Mouse (Mus musculus) embryo, embryonic 11.5 days (tissue): Measurements from ENCODE around the gene Hbq1b.

ENCODE experiments used
- DNase-seq: peaks from one replicate; pipeline ENCODE4 v3.0.0-alpha.2; 2012; ENCODE audit warnings: low read depth, low spot score

Gene Hbq1b

DNA sequence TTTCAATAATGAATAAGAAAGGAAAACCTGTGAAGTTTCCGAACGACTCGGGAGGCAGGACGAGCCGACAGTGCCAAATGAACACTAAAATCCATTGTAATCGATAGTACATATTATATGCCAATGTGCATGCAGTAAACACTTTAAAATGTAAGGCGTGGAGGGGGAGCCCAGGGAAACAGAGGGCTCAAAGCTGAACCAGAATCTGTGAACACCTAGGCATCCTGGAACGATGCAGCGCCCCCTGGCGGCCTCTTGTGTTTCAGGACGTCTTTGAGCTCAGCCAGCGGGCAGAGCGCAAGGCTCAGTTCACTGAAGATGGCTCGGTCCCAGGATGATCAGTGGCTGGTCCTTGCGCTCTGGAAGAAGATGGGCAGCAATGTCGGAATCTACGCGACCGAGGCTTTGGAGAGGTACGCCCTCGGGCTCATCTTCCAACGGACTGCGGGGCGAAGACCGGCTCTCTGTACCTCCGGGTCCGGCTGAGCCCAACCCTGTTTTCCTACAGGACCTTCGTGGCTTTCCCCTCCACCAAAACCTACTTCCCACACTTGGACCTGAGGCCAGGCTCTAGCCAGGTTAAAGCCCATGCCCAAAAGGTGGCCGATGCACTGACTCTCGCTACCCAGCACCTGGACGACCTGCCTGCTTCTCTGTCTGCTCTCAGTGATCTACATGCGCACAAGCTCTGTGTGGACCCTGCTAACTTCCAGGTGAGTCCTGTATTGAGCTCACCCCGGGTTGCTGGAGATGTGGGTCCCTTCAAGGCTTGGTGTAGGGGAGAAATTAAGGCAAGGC lies at the start of gene Hbq1b:
Gene Hbq1b, plus strand, starts transcription at position 271 of the 798 bp plus-strand sequence.
- peak; percentile 51 for DNase-seq

- no peak for DNase-seq
Measured at GRCm38 (mm10) chr11:32237411-32237795, 49.4 kb upstream of the Hbq1b start.

DNA sequence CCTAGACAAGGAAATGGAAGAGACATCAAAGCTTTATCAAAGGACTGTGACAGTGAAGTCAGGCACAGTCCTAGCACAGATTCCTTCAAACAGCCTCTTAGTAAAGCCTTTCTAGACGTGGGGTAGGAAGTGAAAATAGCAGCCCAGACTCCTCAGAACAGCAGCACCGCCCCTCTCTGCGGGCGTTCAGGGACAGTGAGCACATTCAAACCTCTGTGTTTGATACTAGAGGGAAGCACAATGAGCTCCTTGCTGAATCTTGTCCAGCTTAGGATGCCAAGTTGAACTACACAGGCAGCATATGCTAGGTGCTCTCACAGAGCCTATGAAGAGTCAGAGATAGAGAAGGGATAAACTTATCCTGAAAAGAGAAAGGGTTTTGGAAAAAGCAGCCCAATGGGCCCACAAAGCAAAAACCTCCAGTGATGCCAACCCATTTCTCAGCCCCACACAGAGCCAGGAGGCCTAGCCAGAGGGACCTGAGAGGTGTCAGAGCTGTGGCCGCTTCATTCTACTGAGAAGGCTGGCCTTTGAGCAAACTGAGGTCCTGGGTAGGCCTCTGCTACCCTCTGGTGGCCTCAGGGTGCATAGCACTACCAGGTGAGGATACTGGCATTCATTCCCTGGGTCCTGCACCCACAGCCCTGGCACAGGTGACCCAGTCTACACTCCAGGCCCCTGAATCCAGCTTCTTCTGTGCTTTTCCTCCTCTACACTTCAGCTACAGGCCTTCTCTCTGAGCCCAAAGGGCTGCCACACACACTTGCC lies 48.5 kb upstream of the Hbq1b start:
- DNase-seq, result no peak

- DNase-seq, result no peak
Measured at GRCm38 (mm10) chr11:32241391-32241790, 45.4 kb upstream of the Hbq1b start.

DNA sequence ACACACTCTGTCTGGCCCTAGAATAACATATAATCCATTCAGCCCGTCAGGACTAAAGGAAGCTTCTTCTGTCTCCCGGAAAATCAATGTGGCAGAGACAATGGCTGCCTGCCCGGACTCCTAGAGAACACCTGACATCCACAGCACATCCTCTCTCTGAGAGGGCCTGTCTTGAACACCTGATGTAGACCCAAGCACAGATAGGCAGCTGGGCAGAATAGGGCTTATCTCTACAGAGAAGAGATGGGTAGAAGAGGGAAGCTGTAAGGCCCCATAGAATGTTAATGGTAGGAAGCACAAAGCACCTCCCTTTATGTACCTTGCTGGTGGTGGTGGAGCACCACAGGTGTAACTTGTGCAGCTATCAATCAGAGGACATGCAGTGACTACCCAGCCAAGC lies 44.6 kb upstream of the Hbq1b start:
- no peak for DNase-seq

GRCm38 (mm10) chr11:32243205-32243955 lies 43.4 kb upstream of the Hbq1b start:
- no peak for DNase-seq

DNA sequence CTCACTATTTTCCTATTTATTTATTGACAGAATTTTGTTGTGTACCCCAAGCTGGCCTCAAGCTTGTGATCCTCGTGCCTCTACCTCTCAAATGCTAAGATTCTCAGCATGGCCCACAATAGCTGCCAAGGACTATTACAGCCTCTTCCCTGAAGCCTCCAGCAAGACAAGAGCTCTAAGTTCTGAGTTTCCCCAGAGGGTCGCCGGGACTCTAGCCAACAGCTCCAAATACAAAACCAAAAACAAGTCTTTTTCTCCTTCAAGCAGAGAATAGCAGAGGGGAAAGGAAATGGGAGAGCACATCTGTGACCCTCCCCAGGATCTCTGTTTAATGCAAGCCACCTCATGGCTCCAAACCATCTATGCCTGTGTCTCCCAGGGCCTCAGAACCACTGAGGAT lies 42.7 kb upstream of the Hbq1b start:
- no peak for DNase-seq

DNA sequence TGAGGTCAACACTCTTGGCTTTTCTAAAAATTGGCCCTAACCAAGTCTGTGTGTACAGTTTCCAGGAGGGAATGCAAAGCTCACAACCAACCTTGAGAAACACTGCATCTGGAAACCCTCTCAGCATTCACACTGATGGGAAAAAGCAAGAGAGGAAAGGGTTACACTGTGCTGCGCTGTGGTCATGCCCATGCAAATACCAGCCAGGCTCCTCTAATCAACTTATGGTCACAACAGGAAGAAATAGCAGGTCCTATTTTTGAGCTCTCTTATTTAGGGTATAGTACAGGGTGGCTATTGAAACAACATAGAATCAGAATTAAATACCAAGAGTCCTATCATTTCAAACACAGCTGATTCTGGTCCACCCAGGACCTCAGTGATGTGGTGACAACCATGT lies 42.1 kb upstream of the Hbq1b start:
- DNase-seq, result no peak

- no peak for DNase-seq
Measured at GRCm38 (mm10) chr11:32245614-32246013, 41.2 kb upstream of the Hbq1b start.

GRCm38 (mm10) chr11:32247068-32247467 lies 39.7 kb upstream of the Hbq1b start:
- DNase-seq, result no peak

DNA sequence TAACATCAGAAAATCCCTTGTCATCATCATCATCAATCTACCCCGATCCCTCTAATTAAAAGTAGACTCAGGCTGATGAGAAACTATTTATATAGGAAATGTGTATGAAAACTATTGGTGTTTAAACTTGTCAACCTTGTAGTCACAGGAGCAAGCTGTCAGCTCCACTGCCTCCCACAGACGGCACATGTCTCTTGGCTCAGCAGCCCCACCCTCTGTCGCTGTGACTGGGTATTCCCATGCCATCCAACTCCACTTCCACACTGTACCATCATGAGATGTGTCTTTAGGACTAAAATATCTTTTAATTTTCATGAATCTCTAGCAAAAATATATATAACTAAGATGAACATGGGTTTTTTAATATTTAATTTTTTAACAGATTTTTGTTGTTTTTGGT lies 38.4 kb upstream of the Hbq1b start:
- DNase-seq, result no peak

- DNase-seq, result peak; percentile 19
Measured at GRCm38 (mm10) chr11:32250880-32251763, 35.6 kb upstream of the Hbq1b start.

- DNase-seq, result no peak
Measured at GRCm38 (mm10) chr11:32253121-32253520, 33.6 kb upstream of the Hbq1b start.

- DNase-seq, result no peak
Measured at GRCm38 (mm10) chr11:32256146-32256545, 30.6 kb upstream of the Hbq1b start.

- no peak for DNase-seq
Measured at GRCm38 (mm10) chr11:32256566-32256965, 30.2 kb upstream of the Hbq1b start.

DNA sequence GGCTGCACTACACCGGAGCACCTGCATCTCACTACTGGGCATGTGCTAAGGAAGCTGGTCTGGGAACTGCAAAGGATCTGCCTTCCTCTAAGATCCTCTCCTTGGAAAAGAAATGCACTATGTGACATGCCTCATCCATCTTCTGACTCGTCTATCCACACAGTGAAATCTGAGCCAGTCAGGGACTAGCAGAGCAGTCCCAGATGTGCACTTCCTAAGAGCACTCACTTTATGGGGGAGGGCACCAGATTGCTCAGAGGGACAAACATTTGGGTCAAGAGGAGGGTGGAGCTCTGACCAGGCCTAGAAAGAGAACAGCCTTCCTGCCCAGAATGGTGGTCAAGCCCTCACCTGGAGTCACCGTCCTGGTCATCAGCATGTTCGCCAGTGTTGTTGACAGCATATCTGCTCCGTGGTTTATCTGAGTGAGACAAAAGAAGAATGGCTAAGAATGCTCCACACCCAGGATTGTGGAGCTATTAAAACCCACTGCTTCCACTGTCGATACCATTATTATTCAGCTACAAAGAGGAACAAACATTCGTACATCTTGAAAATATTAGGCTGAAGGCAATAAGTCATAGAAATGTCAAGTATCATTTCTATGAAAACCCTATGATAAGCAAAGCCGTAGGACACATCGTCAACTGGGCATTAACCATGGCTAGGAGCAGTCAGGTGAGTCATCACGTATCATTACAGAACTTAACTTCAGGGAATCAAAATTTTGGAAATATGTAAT lies 23.9 kb upstream of the Hbq1b start:
- DNase-seq, result no peak

DNA sequence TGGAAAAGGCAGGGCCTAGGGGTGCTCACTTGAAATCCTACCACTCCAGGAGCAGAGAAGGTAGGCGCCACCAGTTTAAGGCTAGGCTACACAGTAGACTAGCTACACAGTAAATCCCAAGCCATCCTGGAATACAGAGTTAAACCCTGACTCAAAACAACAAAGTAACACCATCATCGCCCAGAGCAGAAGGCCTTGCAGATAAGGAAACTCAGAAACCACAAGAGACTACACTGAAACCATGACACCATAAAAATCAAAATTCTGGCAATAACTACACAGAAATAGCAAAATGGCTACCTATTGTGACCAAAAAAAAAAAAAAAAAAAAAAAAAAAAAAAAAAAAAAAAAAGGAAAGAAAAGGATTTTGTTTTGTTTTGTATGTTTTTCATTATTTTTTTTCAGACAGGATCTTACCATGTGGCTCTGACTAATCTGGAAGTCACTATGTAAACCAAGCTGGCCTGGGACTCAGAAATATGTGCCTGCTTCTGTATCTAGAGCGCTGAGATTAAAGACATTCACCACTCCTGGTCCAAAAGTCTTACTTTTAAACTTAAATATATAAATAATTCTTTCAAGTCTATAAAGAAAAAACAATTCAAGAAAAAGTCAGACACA lies 21.5 kb upstream of the Hbq1b start:
- no peak for DNase-seq

DNA sequence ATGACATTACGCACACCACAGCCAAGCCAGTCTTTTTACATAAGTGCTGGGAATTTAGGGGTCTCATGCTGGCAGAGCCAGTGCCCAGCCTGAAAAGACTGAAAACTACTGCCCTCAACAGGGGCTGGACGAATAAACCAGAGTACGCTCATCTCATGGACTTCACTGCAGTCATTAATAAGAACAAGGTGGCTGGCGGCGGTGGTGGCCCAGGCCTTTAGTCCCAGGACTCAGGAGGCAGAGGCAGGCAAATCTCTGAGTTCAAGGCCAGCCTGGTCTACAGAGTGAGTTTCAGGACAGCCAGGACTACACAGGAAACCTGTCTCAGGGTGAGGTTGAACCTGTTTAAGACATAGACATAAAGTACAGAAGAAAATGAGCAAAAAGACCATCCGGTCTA lies 20.6 kb upstream of the Hbq1b start:
- DNase-seq, result no peak

GRCm38 (mm10) chr11:32266776-32267175 lies 20.0 kb upstream of the Hbq1b start:
- DNase-seq, result no peak
